In genomic region chr2:134786856-134787250, GRCm38 (mm10) we compare ENCODE assay signal across 8 mouse cellular contexts. TPM values are rescaled to one million over a fixed set of nuclear protein-coding genes. Genes with fewer than 3 reads are reported as not detected.
A peak's percentile ranks its signal among the peaks of the same experiment; 100 is the strongest.
DNase-seq lines count a peak whose midpoint lies in the region; ATAC-seq and TF ChIP-seq lines count a peak whose summit lies in the region.

No protein-coding gene starts in this region.

- peak overlapping the region; percentile 75 for H3K9ac ChIP-seq in lung, embryonic 15.5 days
- peak overlapping the region; percentile 89 for H3K9ac ChIP-seq in hindbrain, embryonic 16.5 days (ENCODE audit: low read depth, low read length)

- H3K27ac ChIP-seq in lung, embryonic 15.5 days: no peak overlapping the region
- peak overlapping the region; percentile 86; the same call in 1 of the 2 replicates for H3K27ac ChIP-seq in hindbrain, embryonic 16.5 days (ENCODE audit: low read depth, low read length)

- peak; percentile 17 for DNase-seq in adrenal gland, postnatal 10 days
- no peak for DNase-seq in adrenal gland, postnatal 4 days (ENCODE audit: low spot score in 2 of 2)
- no peak for DNase-seq in lung, postnatal 4 days
- DNase-seq in T-cell, adult 2 months (ENCODE audit: low spot score): no peak
- no peak for DNase-seq in frontal cortex, postnatal 10 days (ENCODE audit: low spot score in 2 of 2)

- H3K36me3 ChIP-seq in lung, embryonic 15.5 days: no peaks in the 10 kb centered on the region
- no peaks in the 10 kb centered on the region for H3K36me3 ChIP-seq in hindbrain, embryonic 16.5 days (ENCODE audit: control insufficient read depth, insufficient read depth, low read length)
- no peaks in the 10 kb centered on the region for H3K36me3 ChIP-seq in myocyte (ENCODE audit: control insufficient read depth, insufficient read depth)

- H3K27me3 ChIP-seq in lung, embryonic 15.5 days: no peaks in the 10 kb centered on the region
- no peaks in the 10 kb centered on the region for H3K27me3 ChIP-seq in hindbrain, embryonic 16.5 days (replicated peaks; ENCODE audit: control insufficient read depth, insufficient read depth, low read length)
- no peaks in the 10 kb centered on the region for H3K27me3 ChIP-seq in myocyte (ENCODE audit: control insufficient read depth, insufficient read depth, insufficient read length)

- WGBS in lung, embryonic 15.5 days: 6% methylated on average over 6 of the region's 6 CpGs
- 6% methylated on average over 6 of the region's 6 CpGs for WGBS in hindbrain, embryonic 16.5 days

- ATAC-seq in lung, embryonic 15.5 days (ENCODE audit: borderline replicate concordance, extremely low read depth, low FRiP score, low TSS enrichment): no peak
- ATAC-seq in hindbrain, embryonic 16.5 days: no peak

- H3K4me3 ChIP-seq in lung, embryonic 15.5 days: peak overlapping the region; percentile 77
- peak overlapping the region; percentile 90 for H3K4me3 ChIP-seq in hindbrain, embryonic 16.5 days (ENCODE audit: low read length)
- peak overlapping the region; percentile 25 for H3K4me3 ChIP-seq in myocyte

- no peaks in the 10 kb centered on the region for H3K9me3 ChIP-seq in lung, embryonic 15.5 days
- H3K9me3 ChIP-seq in hindbrain, embryonic 16.5 days (ENCODE audit: control insufficient read depth, low read length): no peaks in the 10 kb centered on the region

- no peaks in the 10 kb centered on the region for H3K79me2 ChIP-seq in myocyte (ENCODE audit: control insufficient read depth, insufficient read depth)

- peak overlapping the region; percentile 91 for H3K4me2 ChIP-seq in lung, embryonic 15.5 days
- peak overlapping the region; percentile 96 for H3K4me2 ChIP-seq in hindbrain, embryonic 16.5 days (ENCODE audit: low read length)
- H3K4me2 ChIP-seq in myocyte (ENCODE audit: low read depth): peak overlapping the region; percentile 52

- H3K4me1 ChIP-seq in lung, embryonic 15.5 days: peaks cover 14% of the 10 kb centered on the region
- H3K4me1 ChIP-seq in hindbrain, embryonic 16.5 days (ENCODE audit: control insufficient read depth, insufficient read depth, low read depth, low read length): peaks cover 11% of the 10 kb centered on the region

- TF ChIP-seq POLR2A in myocyte (IDR thresholded peaks at IDR 0.05; ENCODE audit: insufficient read length, low read depth): no peak

- peak overlapping the region; percentile 1 for H3ac ChIP-seq in myocyte (ENCODE audit: control insufficient read depth, insufficient read length)

TF ChIP-seq in myocyte, 11 proteins besides CTCF, POLR2A, EP300 and RAD21:
- TF ChIP-seq TCF3 (IDR thresholded peaks at IDR 0.05; ENCODE audit: insufficient read length, low read depth) (no peak), POLR2AphosphoS2 (IDR thresholded peaks at IDR 0.05; ENCODE audit: insufficient read length, low read depth) (no peak), USF1 (IDR thresholded peaks at IDR 0.05; ENCODE audit: low read depth) (no peak), MAX (IDR thresholded peaks at IDR 0.05; ENCODE audit: low read depth) (no peak), CEBPB (IDR thresholded peaks at IDR 0.05; ENCODE audit: insufficient read depth, poor library complexity, severe bottlenecking) (no peak), MYOD1 (IDR thresholded peaks at IDR 0.05; ENCODE audit: control insufficient read depth in 1 of 3, insufficient read length in 2 of 3, low read depth in 2 of 3) (no peak), E2F4 (IDR thresholded peaks at IDR 0.05; ENCODE audit: insufficient read depth) (no peak), SRF (IDR thresholded peaks at IDR 0.05; ENCODE audit: control insufficient read depth, insufficient read length, low read depth) (no peak), MYOG (IDR thresholded peaks at IDR 0.05; ENCODE audit: control insufficient read depth in 1 of 3, insufficient read depth in 1 of 3, insufficient read length in 2 of 3, low read depth in 2 of 3) (no peak), TCF12 (IDR thresholded peaks at IDR 0.05; ENCODE audit: insufficient read depth, poor library complexity, severe bottlenecking) (no peak), REST (IDR thresholded peaks at IDR 0.05; ENCODE audit: insufficient read depth, insufficient read length) (no peak)

RNA-seq across cellular contexts. Expression of gene Plcb1, which starts 1.0 kb away (rescaled TPM):
- total RNA-seq in adrenal gland, postnatal 10 days (2021): 10 to 100 TPM; 34.0 to 46.4 TPM
- 10 to 100 TPM; 59.9 to 62.6 TPM for total RNA-seq in adrenal gland, postnatal 4 days (2021)
- 14.5 and 16.2 TPM in 2 replicates for polyA plus RNA-seq in lung, embryonic 15.5 days (2015; fragmentation: Nextera tagmentation; extraction: Ambion mirVana)
- 46.3 and 51.8 TPM in 2 replicates for polyA plus RNA-seq in hindbrain, embryonic 16.5 days (2015; fragmentation: Nextera tagmentation; extraction: Ambion mirVana)
- polyA plus RNA-seq in myocyte (2012; fragmentation: generic; extraction: Trizol): 0.76 TPM

Comparison
In these comparisons a context has a peak if more than half of its experiments do, and no peak if none do; other contexts are left out.
1. H3K4me3 ChIP-seq: peak in every context shown above with its lines; median percentile 90 in hindbrain, embryonic 16.5 days; 77 in lung, embryonic 15.5 days; 25 in myocyte.